Mouse (Mus musculus) ES-E14 (cell line): Measurements from ENCODE around the gene Def8.

Source experiments
- CHD2 ChIP-seq: IDR thresholded peaks from 2 replicates; pipeline ENCODE4 v1.6.1; 2014; ENCODE audit warnings: mild to moderate bottlenecking, low read depth, low read length, inconsistent platforms
- HCFC1 ChIP-seq: IDR thresholded peaks from 2 replicates; pipeline ENCODE4 v1.6.1; 2012; ENCODE audit warnings: low read length, inconsistent platforms, borderline replicate concordance; ENCODE audit not compliant: insufficient read depth
- MAFK ChIP-seq: IDR thresholded peaks from 2 replicates; pipeline ENCODE4 v1.6.1; 2014; ENCODE audit warnings: mild to moderate bottlenecking, low read depth, low read length, inconsistent platforms; ENCODE audit not compliant: insufficient read depth
- ZNF384 ChIP-seq: IDR thresholded peaks from 2 replicates; pipeline ENCODE4 v1.6.1; 2012; ENCODE audit warnings: low read depth, low read length, inconsistent platforms

DNA sequence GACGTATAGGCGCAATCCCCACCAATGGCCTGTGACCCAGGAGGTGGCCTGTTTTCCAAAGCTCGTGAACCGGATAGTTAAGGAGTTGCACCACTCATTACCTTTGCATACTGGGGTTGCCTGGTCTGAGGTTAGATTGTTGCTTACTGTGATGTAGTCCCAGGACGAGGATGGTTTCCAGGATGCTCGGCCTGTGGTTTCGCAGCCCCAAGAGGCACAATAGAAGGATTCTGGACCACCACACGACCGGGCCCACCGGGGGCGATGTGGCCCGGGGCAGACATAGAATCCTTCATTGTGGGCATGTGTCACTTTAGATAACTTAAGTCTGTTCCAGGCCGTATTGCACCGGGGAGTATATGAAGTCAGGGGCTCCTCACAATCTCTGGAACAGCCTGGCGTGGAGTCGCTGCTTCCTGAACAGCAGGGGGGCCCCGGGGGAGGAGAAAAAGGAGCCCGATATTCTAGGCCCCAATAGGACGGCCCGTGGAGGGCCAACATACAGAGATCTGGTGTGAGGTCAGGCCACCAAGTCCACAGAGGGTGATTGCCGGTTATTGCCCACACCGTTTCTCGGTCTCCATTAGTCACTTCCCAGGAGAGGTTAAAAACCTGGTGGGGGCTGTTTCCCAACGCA, 4.4 kb downstream of the Def8 start:
- TF ChIP-seq CHD2: no peak
- TF ChIP-seq HCFC1: no peak
- no peak for TF ChIP-seq ZNF384
- TF ChIP-seq MAFK: no peak
